Mouse (Mus musculus): ENCODE measurements around the gene Gm9736.
"Not testable (repeated sequence)": the region's sequence is repeated elsewhere in the genome, so short reads cannot be mapped to it uniquely, and the experiment has no call there.

Gm9736 gene

DNA sequence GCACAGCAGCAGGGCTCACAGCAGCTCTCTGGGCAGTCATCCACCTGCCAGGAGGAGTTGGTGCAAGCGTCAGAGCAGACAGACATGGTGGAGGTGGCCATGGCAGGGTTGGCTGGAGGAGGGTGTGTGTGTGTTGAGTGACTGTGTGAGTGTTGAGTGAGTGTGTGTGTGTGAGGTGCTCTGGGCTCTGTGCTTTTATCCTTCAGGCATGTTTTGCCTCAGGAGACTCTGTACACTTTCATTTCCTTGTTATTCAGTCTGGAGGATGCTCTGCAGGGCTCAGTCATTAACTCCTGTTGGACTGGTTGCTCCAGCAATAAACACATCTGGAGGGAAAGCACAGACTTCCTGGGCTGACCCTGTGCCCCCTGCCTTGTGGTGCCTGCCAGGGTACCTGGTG, at the start of gene Gm9736:
Gene Gm9736 (minus strand): TSS at position 101 of the 400 bp plus-strand sequence.
- DNase-seq (ENCODE audit: low spot score): not testable (repeated sequence)

DNA sequence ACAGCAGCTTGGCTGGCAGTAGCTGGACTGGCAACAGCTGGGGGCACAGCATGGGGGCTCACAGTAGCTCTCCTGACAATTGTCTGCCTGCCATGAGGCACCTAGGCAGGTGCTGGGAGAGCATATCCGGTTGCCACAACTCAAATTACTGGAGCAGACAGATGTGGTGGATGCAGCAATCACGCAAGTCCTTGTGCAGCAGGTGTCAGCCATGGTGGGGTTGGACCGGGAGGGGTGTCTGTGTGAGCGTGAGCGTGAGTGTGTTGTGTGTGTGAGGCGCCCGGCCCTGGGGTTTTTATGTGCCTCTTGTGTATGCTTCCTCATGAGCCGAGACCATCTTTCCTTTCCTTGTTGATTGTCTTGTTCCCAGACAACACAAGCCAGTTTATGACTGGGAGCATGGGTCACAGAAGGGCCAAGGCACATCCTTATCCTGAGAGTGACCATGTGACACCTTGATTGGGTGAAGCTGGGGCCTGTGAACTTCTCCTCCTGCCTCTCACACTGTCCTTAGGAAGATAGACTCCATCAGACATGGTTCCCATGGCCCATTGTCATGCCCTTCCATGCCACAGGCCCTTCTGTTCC, 47.9 kb upstream of the Gm9736 start, which contains the start of gene Gm19668:
Gene Gm19668 (minus strand): TSS at position 213 of the 588 bp plus-strand sequence.
- DNase-seq (ENCODE audit: low spot score): peak; percentile 16

DNA sequence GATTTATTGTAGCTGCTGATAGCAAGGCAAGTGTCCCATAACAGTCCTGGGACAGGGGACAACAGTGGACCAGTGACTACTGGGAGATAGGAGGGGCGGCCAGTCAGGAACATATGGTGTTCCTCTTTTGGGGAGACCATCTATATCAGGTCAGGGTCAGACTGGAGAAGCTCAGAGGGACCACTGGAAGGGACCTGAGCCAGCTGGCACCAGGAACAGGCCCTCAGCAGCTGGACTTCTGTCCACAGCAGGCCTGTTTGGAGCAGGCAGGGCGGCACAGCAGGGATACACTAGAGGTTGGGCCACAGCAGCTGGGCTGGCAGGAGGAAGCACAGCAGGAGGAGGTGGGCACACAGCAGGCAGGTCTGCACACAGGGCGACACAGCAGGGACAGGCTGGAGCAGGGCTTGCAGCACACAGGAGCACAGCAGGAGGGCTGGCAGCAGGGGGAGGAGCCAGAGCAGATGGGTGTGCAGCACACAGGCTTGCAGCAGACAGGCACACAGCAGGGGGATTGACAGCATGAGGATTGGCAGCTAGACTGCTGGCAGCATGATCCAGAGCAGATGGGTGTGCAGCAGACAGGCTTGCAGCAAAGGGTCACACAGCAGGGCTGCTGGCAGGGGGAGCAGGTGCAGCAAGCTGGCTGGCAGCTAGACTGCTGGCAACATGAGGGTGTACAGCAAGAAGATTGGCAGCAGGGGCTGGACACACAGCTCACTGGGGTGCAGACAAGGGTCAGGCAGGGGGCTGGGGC, 47.2 kb upstream of the Gm9736 start:
- peak; percentile 18 for DNase-seq (ENCODE audit: low spot score)

DNA sequence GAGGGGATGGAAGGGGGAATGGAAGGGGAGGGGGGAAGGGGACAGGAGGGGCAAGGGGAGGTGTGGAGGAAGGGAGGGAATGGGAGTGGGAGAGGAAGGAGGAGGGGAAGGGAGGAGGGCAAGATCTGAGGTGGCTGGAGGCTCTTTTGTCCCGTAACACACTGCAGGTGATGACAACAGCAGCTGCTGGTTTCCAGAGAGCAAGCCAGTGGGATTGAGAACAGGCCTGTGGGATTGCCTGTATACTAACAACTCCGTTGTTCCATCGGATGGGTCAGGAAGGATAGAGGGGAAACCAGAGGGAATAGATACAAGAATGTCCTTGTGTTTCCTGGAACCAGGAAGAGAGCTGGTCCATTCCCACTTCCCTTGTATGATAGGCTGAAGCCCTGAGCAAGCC, 46.5 kb upstream of the Gm9736 start:
- peak; percentile 11 for DNase-seq (ENCODE audit: low spot score)

DNA sequence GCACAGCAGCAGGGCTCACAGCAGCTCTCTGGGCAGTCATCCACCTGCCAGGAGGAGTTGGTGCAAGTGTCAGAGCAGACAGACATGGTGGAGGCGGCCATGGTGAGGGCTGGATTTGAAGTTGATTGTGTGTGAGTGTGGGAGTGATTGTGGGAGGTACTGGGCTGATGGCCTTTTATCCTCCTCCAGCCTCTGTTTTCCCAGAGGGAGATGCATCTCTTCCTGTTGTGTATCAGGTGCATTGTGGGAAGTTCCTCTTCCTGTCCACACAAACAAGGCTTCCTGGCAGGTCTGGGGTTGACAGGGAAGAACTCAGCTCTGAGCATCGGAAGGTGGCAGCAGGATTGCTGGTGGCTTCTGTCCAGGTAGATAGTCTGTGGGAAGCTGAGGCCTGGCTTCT, 43.8 kb upstream of the Gm9736 start, which contains the start of gene Gm9639:
Gene Gm9639 (minus strand): TSS at position 101 of the 400 bp plus-strand sequence.
- peak; percentile 1 for DNase-seq (ENCODE audit: low spot score)

DNA sequence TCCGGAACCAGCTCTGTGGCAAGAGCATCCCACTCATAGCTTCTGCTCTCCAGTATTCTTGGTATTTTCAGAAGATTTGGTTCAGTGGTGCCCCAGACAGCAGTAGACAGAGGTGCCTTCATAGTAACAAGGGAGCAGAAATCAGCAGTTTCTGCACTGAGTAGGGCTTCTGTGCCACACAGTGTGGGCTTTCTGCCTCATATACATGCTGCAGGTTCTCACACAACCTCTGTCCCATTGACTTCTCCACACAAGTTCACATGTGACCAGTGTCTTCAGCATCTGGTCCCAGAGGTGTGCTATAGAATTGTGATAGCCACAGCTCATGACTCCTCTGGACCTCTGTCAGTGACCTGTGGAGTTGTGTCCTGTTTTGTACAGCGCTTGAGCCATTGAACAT, 37.5 kb upstream of the Gm9736 start:
- DNase-seq (ENCODE audit: low spot score): no peak

DNA sequence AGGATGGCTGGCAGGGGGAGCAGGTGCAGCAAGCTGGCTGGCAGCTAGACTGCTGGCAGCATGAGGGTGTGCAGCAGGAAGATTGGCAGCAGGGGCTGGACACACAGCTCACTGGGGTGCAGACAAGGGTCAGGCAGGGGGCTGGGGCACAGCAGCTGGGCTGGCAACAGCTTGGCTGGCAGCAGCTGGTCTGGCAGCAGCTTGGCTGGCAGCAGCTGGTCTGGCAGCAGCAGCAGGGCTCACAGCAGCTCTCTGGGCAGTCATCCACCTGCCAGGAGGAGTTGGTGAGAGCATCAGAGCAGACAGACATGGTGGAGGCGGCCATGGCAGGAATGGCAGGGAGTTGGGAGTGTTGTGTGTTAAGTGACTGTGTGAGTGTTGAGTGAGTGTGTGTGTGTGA, 36.7 kb upstream of the Gm9736 start, which contains the start of gene Gm7137:
Gene Gm7137 (minus strand): TSS at position 325 of the 400 bp plus-strand sequence.
- not testable (repeated sequence) for DNase-seq (ENCODE audit: low spot score)

DNA sequence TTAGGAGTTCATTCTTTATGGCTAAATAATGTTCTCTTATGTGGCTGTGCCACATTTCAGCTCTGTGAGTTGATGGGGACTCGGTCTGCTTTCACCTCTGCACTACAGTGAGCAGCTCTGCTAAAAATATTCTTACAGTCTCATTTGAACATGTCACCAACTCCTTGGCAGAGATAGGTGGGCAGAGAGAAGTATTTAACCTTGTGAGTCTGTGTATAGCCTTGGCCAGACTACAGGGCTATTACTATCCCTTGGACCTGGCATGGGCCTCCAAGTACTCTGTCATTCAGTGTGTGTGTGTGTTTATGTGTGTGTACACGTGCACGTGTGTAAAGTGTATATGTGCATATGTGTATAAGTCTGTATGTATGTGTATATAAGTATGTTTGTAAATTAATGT, 32.2 kb upstream of the Gm9736 start:
- not testable (repeated sequence) for DNase-seq (ENCODE audit: low spot score)

DNA sequence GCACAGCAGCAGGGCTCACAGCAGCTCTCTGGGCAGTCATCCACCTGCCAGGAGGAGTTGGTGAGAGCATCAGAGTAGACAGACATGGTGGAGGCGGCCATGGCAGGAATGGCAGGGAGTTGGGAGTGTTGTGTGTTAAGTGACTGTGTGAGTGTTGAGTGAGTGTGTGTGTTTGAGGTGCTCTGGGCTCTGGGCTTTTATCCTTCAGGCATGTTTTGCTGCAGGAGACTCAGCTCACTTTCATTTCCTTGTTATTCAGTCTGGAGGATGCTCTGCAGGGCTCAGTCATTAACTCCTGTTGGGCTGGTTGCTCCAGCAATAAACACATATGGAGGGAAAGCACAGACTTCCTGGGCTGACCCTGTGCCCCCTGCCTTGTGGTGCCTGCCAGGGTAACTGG, 31.3 kb upstream of the Gm9736 start, which contains the start of gene Gm3250:
Gene Gm3250 (minus strand): TSS at position 101 of the 400 bp plus-strand sequence.
- not testable (repeated sequence) for DNase-seq (ENCODE audit: low spot score)

DNA sequence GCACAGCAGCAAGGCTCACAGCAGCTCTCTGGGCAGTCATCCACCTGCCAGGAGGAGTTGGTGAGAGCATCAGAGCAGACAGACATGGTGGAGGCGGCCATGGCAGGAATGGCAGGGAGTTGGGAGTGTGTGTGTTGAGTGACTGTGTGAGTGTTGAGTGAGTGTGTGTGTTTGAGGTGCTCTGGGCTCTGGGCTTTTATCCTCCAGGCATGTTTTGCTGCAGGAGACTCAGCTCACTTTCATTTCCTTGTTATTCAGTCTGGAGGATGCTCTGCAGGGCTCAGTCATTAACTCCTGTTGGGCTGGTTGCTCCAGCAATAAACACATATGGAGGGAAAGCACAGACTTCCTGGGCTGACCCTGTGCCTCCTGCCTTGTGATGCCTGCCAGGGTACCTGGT, 25.7 kb upstream of the Gm9736 start, which contains the start of gene Gm7138:
Gene Gm7138 (minus strand): TSS at position 101 of the 400 bp plus-strand sequence.
- not testable (repeated sequence) for DNase-seq (ENCODE audit: low spot score)

DNA sequence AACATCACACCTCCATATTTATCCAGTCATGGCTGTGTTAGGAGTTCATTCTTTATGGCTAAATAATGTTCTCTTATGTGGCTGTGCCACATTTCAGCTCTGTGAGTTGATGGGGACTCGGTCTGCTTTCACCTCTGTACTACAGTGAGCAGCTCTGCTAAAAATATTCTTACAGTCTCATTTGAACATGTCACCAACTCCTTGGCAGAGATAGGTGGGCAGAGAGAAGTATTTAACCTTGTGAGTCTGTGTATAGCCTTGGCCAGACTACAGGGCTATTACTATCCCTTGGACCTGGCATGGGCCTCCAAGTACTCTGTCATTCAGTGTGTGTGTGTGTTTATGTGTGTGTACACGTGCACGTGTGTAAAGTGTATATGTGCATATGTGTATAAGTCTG, 21.0 kb upstream of the Gm9736 start:
- not testable (repeated sequence) for DNase-seq (ENCODE audit: low spot score)

DNA sequence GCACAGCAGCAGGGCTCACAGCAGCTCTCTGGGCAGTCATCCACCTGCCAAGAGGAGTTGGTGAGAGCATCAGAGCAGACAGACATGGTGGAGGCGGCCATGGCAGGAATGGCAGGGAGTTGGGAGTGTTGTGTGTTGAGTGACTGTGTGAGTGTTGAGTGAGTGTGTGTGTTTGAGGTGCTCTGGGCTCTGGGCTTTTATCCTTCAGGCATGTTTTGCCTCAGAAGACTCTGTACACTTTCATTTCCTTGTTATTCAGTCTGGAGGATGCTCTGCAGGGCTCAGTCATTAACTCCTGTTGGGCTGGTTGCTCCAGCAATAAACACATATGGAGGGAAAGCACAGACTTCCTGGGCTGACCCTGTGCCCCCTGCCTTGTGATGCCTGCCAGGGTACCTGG, 20.1 kb upstream of the Gm9736 start, which contains the start of gene Gm3238:
Gene Gm3238 (minus strand): TSS at position 101 of the 400 bp plus-strand sequence.
- not testable (repeated sequence) for DNase-seq (ENCODE audit: low spot score)

DNA sequence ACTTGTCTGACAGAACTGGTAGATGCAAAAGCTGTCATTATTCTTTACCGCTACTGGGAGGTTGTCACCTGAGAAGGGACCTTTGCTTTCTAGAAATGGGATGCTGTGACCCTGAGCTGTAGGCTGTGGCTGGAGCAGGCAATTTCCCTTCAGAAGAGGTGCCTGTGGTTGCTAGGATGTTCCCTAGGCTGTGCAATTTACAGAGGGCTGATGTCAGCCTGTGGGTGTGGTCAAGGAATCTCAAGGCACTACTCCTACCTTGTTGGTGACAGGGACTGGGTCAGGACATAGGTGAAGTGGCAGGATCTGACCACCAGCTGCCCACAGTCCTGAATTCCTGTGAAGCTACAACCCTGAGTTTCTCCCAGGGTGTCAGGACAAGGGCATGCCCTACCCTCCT, 18.6 kb upstream of the Gm9736 start:
- DNase-seq (ENCODE audit: low spot score): no peak

DNA sequence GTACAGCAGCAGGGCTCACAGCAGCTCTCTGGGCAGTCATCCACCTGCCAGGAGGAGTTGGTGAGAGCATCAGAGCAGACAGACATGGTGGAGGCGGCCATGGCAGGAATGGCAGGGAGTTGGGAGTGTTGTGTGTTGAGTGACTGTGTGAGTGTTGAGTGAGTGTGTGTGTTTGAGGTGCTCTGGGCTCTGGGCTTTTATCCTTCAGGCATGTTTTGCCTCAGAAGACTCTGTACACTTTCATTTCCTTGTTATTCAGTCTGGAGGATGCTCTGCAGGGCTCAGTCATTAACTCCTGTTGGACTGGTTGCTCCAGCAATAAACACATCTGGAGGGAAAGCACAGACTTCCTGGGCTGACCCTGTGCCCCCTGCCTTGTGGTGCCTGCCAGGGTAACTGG, 8.4 kb upstream of the Gm9736 start, which contains the start of gene Gm3233:
Gene Gm3233 (minus strand): TSS at position 101 of the 400 bp plus-strand sequence.
- not testable (repeated sequence) for DNase-seq (ENCODE audit: low spot score)

DNA sequence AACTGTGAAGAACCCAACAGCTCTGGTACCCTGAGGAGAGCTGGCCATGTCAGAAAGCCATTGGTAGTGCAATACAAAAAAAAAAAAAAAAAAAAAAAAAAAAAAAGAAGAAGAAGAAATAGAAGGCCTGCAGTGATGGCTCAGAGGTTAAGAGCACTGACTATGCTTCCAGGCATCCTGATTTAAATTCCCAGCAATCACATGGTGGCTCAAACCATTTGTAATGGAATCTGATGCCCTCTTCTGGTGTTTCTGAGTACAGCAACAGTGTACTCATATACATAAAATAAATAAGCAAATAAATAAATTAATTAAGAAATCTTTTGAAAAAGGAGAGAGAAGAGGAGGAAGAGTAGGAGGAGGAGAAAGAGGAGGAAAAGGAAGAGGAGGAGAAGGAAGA, 2.3 kb upstream of the Gm9736 start:
- DNase-seq (ENCODE audit: low spot score): no peak

DNA sequence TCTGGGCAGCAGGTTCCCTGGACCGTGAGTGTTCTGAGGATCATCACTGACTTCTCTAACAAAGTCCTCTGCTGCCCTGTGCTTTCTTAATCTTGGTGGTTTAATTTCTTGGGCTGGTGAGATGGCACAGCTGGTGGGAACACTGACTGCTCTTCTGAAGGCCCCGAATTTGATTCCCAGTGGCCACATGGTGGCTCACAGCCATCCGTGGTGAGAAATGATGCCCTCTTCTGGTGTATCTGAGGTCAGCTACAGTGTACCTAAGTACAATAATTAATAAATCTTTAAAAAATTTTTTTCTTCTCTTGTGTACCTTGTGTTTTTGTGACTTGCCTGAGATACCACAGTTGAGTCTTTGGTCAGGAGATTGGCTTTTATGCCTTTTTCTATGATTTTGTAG, 1.2 kb upstream of the Gm9736 start:
- not testable (repeated sequence) for DNase-seq (ENCODE audit: low spot score)

DNA sequence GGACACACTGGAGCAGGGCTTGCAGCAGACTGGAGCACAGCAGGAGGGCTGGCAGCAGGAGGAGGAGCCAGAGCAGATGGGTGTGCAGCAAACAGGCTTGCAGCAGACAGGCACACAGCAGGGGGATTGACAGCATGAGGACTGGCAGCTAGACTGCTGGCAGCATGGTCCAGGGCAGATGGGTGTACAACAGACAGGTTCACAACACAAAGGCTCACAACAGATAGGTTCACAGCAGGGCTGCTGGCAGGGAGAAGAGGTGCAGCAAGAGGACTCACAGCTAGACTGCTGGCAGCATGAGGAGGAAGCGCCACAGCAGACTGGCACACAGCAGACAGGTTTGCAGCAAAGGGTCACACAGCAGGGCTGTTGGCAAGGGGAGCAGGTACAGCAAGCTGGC, 468 bp downstream of the Gm9736 start:
- DNase-seq (ENCODE audit: low spot score): not testable (repeated sequence)

DNA sequence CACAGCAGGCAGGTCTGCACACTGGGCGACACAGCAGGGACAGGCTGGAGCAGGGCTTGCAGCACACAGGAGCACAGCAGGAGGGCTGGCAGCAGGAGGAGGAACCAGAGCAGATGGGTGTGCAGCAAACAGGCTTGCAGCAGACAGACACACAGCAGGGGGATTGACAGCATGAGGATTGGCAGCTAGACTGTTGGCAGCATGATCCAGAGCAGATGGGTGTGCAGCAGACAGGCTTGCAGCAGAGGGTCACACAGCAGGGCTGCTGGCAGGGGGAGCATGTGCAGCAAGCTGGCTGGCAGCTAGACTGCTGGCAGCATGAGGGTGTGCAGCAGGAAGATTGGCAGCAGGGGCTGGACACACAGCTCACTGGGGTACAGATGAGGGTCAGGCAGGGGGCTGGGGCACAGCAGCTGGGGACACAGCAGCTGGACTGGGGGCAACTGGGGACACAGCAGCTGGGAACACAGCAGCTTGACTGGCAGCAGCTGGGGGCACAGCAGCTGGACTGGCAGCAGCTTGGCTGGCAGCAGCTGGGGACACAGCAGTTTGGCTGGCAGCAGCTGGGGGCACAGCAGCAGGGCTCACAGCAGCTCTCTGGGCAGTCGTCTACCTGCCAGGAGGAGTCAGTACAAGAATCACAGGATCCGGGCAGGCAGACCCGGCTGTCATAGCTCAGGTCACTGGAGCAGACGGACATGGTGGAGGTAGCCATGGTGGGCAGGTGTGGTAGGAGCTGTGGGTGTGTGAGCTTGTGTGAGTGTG, 9.0 kb downstream of the Gm9736 start, which contains the start of gene Gm18596:
Gene Gm18596 (minus strand): TSS at position 715 of the 765 bp plus-strand sequence.
- DNase-seq (ENCODE audit: low spot score): not testable (repeated sequence)

DNA sequence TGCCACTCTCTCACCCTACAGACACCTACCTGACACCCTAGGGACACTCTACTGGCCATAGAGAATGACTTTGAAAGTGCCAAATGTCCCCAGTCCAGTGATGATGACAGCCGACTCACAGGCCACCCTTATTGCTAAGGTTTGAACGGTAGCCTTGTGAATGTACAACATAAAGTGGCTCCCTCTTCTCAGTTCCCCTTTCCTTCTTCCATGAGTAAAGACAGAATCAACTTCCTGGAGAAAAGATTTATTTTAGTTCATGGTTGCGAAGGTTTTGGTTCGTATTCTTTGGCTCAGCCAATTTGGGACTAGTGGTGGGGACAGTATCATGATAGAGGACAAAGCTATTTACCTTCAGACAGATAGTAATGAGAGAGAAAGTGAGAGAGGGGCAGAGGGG, 12.2 kb downstream of the Gm9736 start:
- DNase-seq (ENCODE audit: low spot score): no peak

DNA sequence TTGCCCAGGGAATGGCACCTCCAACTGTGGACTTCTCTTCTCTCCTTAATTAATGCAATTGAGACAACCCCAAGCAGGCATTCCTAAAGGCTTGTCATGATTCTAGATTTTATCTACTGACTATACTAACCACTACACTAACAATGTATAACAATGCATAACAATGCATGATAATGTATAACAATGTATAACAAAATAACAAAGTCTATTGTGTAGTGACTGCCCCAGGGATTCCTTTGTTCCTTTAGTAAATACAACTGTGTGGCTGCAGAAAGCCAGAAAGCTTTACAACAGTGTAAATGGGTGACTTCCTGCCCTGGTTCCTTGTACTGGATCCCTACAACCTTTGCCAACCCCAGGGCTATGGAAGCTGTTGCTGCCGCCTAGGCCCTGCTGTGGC, 15.2 kb downstream of the Gm9736 start:
- DNase-seq (ENCODE audit: low spot score): no peak

DNA sequence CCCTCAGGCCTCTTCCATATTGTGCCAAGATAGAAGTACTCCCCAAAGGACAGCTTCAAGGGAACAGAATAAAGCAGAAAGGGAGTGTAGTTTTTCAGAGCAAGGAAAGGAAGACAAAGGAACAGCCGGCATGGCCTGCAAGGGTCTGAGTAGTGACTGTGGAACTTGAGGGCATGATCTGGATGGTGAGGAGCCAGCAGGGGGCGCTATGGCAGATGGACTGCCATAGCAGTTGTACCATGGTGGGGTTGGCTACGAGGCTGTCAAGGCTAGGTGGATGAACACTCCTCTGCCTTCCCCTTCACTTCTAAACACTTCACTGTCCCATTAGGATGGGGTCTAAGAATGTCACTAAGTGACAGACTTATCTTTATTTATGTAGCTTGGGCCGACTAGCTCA, 21.9 kb downstream of the Gm9736 start:
- DNase-seq (ENCODE audit: low spot score): peak; percentile 43

DNA sequence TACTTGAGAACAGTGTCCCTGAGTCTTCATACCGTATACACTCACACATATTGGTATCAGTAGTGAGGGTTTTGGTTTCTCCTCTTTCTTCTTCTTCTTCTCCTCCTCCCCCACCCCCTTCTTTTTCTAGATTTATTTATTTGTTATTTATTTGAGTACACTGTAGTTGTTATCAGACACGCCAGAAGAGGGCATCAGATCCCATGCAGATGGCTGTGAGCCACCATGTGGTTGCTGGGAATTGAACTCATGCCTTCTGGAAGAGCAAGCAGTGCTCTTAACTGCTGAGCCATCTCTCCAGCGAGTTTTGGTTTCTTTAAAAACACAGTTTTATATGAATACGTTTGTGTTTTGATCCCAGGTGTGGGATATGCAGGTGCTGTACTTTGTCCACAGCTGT, 22.9 kb downstream of the Gm9736 start:
- peak; percentile 13 for DNase-seq (ENCODE audit: low spot score)
